Mouse (Mus musculus) lung, adult 2 months (tissue): ENCODE measurements around the gene Mta3.

Experiments
- CTCF ChIP-seq: fragments of 200-500 bp; IDR thresholded peaks from 2 replicates; pipeline ENCODE4 v1.5.1; 2011; ENCODE audit warnings: mild to moderate bottlenecking, low read length, control low read depth; ENCODE audit not compliant: insufficient read depth
- POLR2A ChIP-seq: fragments of 200-500 bp; IDR thresholded peaks from 2 replicates; pipeline ENCODE4 v1.6.1; 2011; ENCODE audit warnings: low read depth, mild to moderate bottlenecking, control low read depth, low read length, borderline replicate concordance; ENCODE audit errors: extremely low read depth

DNA sequence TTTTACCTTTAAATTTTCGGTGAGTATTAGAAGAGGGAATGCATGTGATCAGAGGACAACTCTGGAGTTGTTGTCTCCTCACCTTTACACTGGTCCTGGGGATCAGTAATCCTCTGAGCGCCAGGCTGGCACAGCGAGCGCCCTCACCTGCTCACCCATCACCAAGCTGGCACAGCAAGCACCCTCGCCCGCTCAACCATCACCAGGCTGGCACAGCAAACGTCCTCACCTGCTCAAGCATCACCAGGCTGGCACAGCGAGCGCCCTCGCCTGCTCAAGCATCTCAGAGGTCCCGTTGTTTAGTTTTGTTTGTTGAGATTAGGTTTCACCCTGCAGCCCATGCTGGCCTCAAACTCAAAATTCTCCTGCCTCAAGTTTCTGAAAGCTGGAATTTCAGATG, 20.5 kb downstream of the Mta3 start:
- TF ChIP-seq CTCF (no peak), POLR2A (no peak)
